Mouse (Mus musculus) kidney, postnatal 36 days (tissue): ENCODE measurements around the gene Gypa.

Experiments
- DNase-seq, 2 experiments: peaks; one replicate each; pipeline ENCODE4 v3.0.0; 2021 to 2022; ENCODE audit warnings: mixed read lengths in 2 of 2

Gypa gene

DNA sequence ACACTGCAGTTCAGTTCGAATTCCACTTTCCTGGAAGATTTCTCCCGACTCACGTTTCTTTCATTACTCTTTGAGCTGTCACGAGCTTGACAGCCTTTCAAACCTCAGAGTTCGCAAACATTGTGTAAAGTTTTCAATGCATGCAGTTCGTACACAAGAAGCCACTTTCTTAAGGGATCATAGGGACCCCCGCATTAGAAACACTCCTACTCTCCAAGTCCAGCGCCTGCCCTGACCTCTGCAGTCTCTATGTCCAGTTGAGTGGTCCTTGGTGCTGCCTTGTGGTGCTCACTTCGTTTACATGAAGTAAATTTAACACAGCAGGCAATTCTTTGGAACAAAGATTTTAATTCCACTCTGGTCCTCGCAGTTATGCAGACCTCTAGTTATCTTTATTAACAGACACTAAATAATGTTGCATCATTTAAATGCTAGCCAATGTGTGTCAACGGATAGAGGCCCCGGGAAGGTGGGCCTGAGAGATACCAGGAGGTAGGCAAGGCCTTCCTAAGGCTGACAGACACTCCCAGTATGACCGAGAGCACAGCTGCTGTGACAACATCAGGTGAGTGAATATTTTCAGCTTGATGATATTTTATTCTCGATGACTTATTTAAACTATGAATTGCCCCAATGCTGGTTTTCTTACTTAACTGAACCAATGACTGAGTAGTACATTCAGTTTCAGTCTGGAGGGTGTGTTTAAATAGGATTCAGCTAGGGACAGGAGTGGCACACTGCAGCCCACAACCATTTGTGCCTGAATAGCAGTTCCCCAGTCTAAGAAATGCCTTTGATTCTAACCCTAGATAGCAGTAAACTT, at the start of gene Gypa:
Gypa (plus strand) TSS at position 259 of the 823 bp plus-strand sequence.
- peak; percentile 1 to 9 for DNase-seq

DNA sequence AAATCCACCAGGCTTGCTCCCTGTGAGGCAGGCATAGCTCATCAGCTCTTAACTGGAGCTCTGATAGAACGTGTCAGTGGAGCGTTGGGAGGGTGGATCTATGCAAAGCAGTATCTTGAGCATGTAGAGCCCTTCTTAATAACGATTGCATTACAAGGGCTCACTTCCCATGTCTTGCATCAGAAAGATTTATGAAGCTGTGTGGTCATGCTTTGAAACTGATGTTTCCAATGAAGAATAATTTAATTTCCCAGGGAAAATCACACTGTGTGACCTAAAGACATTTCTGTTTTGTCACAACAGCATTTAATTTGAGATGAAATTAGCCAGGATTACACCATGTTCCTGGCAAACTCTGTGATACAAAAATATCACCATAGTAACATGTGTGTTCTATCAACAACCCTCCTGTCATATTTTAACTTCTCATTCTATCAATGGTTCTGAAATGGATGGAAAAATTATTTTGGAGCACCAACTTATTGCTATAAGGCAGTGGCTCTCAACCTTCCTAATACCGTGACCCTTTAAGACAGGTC, 49.0 kb upstream of the Gypa start:
- peak in 1 of 2 experiments; percentile 16 for DNase-seq

DNA sequence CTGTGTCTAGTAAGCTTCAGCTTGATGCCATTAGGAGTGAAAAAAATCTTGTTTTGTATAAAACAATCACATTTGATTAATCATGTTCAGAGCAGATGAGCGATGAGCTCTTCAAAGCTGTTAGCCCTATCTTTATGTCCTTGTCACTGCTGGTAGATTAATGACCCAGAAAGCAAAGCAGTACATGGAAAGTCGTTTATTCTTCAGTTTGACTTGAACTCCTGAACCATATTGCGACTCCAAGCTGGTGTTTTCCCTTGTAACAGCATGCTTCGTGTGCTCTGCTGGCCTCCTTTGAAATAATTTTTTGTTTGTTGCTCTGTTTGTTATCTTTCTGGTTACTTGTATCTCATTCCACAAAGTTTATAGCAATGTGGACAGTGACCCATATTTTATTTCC, 46.4 kb upstream of the Gypa start:
- DNase-seq: peak in 1 of 2 experiments; percentile 18

DNA sequence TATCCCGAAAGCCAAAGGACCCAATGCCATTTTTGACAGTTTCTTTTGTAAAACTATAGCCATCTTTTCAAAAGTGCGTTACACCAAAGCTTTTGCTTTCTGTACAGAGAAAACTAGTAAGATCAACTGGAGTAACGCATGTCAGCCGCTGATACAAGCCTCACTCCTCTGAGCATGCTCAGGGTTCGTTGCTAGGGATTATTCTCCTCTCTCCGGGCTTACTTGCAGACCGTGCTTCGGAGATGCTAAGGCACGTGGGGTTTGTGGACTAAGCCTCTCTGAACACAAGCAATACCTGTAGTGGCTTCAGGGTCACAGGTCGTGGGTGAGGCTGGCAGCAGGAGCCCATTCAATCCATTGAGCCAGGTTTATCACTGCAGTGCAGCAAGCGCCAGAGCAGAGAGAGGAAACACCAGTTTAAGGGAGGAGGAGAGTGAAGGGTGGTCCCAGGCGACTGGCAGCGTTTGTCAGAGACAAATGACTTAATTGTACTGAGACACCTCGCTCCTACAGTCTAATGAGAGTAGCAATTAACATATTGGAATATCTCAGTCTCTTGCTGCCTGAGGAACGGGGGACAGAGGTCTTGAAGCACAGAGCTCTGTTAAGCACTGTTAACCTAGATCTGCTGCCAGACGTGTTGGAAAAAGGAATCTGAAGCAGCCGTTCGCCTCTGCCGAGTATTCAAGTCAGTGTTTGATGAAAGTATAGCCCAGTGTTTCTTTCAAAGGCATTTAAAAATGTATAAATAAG, 41.5 kb upstream of the Gypa start:
- DNase-seq: no peak

DNA sequence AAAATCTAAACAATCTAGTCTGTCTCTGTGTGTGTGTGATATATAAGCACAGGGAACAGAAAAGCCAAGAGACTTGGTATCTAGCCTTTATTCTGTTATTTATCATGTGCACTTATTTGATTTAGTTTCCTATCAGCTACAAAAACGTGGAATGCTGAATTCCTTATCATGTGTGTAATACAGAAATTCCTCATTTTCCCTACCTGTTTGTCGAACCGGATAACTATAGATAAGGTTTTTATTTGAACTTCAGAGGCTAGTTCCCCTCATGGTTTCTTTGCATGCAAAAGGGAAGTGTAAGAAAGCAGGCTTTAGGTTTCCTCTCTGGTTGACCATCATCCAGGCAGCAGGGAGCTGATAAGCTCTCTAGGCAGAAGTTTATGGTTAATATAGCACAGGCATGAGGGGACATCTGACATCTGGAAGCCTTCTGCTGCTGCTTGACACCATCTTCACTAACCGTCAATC, 30.1 kb upstream of the Gypa start:
- no peak for DNase-seq

DNA sequence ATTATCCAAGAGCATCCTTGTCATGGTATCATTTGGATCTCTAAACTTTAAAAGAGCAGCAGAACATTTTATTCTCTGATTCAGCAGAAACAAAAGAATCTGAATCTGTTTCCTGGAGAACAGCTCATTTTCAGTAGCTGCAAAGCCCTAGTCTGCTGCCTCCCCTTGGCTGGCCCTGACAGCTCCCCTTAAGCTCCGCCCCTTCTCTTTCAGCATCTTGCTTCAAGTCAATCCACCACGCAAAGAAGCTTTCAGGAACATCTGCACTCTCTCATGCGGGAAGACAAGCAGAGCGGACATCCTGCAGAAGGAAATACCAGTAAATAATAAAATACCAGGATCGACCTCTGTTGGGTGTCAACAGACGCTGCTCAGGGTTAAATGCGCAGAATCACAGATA, 18.6 kb upstream of the Gypa start:
- DNase-seq: peak; percentile 23 to 38

GRCm38 (mm10) chr8:80478156-80478555, 15.4 kb upstream of the Gypa start:
- no peak for DNase-seq

DNA sequence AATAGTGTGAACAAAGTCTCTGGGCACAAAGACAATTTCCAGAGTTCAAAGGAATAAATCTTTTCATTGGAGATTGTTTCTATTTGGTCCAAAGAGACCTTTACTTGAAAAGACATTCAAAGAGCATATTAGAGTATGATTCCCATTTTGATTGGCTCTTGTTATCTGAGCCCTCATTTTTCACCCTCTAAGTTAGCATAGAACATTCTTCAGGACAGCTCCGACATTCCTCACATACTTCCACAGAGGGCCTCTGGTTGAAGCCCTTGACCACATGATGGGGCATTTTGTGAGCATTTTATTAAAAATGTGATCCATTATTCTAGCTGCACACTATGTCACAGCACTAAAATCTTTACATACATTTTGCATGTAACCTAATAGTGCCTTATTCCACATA, 14.5 kb upstream of the Gypa start:
- peak in 1 of 2 experiments; percentile 3 for DNase-seq

DNA sequence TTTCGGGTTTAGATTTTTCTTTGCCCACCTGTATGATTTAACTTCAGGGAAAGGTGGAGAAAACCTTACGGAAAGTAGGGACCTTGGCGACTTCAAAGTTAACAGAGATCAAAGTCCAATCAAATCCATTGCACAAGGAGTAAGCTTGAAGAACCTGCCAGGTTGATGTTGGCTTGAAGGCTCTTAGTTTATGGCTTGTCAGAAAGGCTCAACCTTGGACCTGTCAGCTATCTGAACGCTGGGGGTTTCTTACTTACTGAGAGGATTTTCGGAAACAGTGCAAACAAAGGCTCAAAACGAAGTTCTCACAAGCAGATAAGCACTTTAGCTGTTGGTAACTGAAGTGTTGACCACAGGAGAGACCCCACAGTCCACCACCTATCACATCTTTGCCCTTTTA, 11.4 kb upstream of the Gypa start:
- peak in 1 of 2 experiments; percentile 4 for DNase-seq

GRCm38 (mm10) chr8:80482822-80483774, 10.5 kb upstream of the Gypa start:
- peak; percentile 20 for DNase-seq

DNA sequence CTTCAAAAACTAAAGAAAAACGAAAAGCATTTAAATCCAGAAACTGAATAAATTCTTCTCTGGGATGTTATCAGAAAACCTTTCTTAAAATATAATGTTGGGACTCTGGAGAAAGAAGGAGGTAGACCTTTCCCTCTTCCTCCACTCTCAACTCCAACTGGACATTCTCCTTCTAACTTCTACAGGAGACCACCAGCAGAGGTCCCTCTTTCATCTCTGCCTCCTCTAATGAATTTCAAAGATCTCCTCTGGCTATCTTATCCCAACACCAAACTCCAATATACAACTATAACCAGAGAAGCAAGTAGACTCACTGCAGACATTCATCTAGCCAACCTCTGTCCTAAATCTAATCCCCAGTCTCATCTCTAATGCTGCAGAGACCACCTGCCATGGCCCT, 2.0 kb upstream of the Gypa start:
- no peak for DNase-seq

DNA sequence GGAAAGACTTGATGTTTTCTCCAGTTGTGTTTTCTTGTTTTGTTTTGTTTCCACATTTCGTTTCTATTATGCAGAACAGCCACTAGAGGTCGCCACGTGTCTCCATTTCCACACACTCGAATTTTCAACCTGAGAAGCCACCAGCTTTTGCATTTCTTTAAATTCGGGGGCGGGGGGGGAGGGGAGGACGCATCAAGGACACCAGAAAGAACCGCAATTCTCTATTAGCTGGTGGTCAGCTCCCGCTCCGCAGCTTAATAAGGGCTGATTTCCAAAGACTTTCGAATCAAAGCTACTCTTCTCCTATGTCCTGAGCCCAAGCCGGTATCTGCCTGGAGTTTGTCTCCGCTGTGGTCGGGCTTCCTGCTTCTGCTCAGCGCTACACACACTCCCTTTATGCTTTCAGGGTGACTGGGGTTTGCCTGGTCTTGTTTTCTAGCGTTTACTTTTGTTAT, 567 bp upstream of the Gypa start:
- DNase-seq: peak; percentile 24 to 74

DNA sequence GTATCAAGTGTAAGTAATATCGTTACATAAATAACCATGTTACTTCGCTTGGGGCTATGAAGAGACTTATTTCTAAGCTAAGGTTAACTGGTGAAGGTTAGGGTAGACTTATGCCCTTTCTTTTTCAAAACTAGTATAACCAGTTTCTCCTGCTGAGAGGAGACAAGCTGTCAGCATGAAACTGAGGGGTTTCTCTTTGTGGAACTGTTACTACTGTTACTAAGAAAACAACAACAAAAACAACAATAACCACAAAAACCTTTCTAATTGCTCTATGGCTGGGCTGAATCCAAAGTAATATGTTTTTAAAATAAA, 722 bp downstream of the Gypa start:
- DNase-seq: no peak

DNA sequence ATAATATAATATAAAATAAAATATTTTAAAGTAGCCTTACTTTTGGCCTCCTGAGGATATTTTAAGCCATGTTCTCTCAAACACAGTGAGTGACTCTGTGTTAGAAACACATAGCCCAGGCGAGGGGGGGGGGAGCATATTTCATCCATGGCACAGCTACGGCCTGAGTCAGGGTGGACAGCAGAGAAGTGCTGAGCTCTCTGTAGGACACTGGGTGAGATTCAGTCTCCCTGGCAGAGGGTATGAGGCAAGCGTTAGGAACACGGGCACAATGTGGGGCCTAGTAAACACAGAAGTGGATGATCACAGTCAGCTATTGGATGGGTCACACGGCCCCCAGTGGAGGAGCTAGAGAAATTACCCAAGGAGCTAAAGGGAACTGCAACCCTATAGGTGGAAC, 1.2 kb downstream of the Gypa start:
- DNase-seq: no peak

DNA sequence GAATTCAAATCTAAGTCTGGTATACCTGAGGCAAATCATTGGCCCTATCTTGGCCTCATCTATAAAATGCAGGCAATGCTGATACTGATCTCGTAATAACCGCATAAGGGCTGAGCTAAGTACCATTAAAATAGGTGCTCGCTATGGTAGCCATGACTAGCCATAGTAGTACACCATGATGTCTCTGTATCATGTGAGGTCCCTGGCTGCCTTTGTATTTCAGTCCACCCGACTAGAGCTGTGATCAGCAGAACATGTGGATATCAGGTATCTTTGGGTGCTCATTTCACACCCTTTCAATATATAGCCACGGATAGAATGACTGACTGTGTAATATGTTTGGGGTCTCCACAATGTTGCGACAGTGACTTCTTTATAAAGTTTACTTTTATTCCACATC, 1.9 kb downstream of the Gypa start:
- DNase-seq: no peak

DNA sequence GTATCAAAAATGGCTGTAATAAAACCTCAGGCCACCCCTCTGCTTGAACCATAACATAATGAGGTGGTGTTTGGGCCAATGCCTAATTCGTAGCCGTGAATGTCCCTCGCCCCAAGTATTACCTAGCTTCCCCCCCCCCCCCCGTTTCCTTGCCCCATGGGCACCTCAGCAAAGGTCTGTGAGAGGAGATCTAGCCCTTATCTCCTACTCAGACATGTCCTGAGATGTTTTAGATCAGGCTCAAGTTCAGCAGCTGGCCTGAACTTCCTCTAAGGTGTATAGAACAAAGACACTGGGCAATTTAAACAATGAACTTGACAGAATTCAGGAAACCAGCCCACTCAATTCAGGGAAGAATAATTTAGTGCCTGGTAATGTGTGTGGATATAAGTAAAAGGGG, 3.7 kb downstream of the Gypa start:
- no peak for DNase-seq

DNA sequence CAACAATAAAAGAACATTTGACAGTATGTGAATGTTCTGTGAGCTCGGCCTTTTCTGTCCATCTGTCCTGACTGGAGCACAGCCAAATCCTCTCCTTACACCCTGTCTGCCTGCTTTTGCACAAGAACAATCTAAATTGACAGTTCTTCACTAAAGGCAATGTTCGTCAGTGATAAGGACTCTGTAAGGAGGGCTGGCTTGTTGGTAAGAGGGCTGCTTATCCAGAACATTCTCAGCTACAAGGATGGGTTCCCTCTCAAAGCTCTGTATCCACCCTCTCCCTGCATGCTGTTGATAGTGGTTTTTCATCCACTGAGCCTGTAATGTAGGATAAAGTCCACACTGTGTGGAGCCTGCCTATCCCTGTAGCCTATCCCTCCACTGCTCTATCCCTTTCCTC, 6.7 kb downstream of the Gypa start:
- DNase-seq: no peak

GRCm38 (mm10) chr8:80500773-80501172, 7.2 kb downstream of the Gypa start:
- DNase-seq: no peak

DNA sequence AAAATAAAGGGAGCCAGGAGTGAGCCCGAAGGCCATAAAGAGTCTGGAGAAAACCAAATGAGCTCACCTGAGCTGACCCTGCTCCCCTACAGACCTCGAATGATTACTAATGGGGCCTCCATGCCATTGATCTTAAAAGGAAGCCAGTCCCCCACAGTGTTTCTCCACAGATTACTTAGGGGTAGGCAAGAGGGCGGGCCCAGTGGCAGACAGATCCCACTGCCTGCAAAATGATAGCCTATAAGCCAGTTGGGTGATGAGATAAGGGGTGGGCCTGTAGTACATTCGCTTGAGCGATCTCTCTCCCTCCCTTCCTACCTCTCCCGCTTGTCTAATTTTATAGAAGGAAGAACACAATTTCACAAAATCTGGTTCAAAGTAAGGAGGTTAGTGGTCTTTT, 7.7 kb downstream of the Gypa start:
- DNase-seq: no peak

- no peak for DNase-seq
Observed at GRCm38 (mm10) chr8:80526382-80527355, 33.1 kb downstream of the Gypa start.

GRCm38 (mm10) chr8:80541836-80542235, 48.3 kb downstream of the Gypa start:
- DNase-seq: no peak
